Mouse (Mus musculus): Measurements from ENCODE around the gene Zmynd8.
"Not testable (repeated sequence)": the region's sequence is repeated elsewhere in the genome, so short reads cannot be mapped to it uniquely, and the experiment has no call there.

The Zmynd8 gene

GRCm38 (mm10) chr2:165808179-165808975 lies 90.4 kb downstream of the Zmynd8 start:
- no peak for DNase-seq (ENCODE audit: low spot score)

- not testable (repeated sequence) for DNase-seq (ENCODE audit: low spot score)
Observed at GRCm38 (mm10) chr2:165800174-165800573, 98.6 kb downstream of the Zmynd8 start.

- no peak for DNase-seq (ENCODE audit: low spot score)
Observed at GRCm38 (mm10) chr2:165797876-165798275, 100.9 kb downstream of the Zmynd8 start.

DNA sequence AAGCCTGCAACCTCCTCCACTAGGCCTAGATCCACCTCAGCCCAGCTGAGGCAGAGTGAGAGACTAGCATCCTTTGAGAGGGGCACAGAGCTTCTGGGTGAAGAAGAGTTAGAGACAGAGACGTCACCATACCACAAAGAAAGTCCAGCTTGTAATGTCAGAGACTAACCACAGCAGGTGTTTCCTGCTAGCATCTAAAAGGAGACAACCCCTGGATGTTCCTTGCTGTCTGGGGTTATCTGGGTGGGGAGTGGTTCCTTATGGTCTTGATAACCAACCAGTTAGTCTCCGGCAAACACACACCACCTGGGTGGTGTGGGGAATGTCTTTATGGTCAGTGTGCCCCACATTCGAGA lies 105.6 kb downstream of the Zmynd8 start:
- no peak for DNase-seq (ENCODE audit: low spot score)

- DNase-seq (ENCODE audit: low spot score): no peak
Observed at GRCm38 (mm10) chr2:165792431-165793282, 106.2 kb downstream of the Zmynd8 start.

GRCm38 (mm10) chr2:165791657-165792056 lies 107.2 kb downstream of the Zmynd8 start:
- peak; percentile 76 for DNase-seq (ENCODE audit: low spot score)

- DNase-seq (ENCODE audit: low spot score): no peak
Observed at GRCm38 (mm10) chr2:165791026-165791425, 107.8 kb downstream of the Zmynd8 start.

- no peak for DNase-seq (ENCODE audit: low spot score)
Observed at GRCm38 (mm10) chr2:165789667-165790066, 109.1 kb downstream of the Zmynd8 start.

DNA sequence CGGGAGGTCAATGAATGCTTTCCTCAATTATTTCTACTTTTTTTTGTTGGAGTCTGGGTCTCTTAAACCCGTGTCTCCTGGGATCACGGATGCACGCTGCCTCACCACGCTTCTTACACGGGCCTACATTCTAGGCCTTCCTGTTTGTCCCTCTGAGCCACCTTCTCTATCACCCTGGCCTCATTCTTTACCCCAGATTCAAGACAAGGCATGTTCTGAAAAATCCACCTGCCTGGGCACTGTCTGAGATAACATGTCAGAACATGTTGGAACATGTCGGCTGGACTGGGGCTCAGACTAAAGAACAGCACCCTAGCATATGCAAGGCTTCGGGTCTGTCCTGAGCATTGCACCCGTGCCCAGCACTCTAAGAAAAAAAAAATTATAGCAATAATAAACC lies 110.0 kb downstream of the Zmynd8 start:
- DNase-seq (ENCODE audit: low spot score): no peak

GRCm38 (mm10) chr2:165788005-165788404 lies 110.8 kb downstream of the Zmynd8 start:
- no peak for DNase-seq (ENCODE audit: low spot score)

DNA sequence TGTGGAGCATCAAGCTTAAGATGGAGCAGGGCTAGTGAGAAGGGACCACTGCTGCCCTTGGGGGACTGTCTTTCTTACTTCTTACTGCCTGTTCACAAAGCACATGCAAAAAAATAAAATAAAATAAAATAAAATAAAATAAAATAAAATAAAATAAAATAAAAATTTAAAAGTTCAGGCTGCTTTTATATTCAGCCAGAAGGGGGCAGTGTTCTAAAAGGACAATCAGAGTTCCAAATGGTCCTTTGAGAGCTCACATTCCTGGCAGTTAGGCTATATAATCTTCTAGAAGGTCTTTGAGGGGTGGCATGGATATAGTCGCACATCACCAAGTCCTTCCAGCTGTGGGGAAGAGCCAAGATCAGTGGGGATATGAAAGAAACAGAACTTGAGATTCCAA lies 112.3 kb downstream of the Zmynd8 start:
- peak; percentile 55 for DNase-seq (ENCODE audit: low spot score)

GRCm38 (mm10) chr2:165785312-165786036 lies 113.3 kb downstream of the Zmynd8 start:
- DNase-seq (ENCODE audit: low spot score): no peak

GRCm38 (mm10) chr2:165782324-165782723 lies 116.5 kb downstream of the Zmynd8 start:
- peak; percentile 94 for DNase-seq (ENCODE audit: low spot score)

DNA sequence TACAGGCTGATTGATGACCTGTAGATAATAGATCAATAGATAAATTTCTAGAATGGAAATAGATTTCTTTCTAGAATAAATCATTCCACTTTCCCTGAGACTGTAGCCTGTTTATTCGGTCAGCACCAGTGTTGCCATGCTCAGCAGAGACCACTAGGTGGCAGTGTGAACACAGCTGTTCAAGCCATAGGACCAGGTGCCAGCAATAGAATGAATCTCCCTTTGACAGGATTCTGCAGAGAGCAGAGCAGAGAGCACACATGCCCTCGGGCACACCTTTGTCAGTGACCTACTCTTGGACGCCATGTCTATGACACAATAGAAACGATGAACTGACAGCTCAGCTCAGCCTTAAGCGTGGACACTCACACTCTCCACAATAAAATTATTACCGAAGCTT lies 119.9 kb downstream of the Zmynd8 start:
- peak; percentile 96 for DNase-seq (ENCODE audit: low spot score)

DNA sequence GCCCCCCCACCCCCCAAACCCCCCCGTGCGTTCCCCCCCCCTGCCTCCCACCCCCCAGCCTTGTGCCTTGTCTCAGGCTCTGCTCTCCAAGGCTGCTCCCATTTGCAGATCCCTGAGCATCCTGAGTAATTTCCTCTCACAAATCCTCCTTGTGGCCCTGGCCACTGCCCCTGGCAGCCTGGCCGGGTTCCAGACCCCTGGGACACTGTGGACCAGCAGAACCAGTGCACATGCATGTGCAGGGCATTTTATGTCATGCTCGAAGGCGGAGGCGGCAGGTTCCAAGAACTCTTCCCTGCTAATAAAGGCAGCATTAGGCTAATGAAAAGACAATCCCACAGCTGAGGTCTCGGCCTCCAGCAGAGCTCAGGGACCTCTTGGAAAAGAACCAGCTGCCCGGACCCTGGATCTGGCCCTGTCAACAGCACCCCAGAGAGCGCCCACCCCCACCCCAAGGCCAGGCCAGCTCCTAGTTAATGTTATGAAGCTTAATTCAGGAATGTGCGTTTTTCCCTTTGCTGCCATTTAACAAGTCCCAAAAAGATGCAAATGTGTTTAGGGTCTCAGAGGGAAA lies 129.4 kb downstream of the Zmynd8 start:
- no peak for DNase-seq (ENCODE audit: low spot score)

DNA sequence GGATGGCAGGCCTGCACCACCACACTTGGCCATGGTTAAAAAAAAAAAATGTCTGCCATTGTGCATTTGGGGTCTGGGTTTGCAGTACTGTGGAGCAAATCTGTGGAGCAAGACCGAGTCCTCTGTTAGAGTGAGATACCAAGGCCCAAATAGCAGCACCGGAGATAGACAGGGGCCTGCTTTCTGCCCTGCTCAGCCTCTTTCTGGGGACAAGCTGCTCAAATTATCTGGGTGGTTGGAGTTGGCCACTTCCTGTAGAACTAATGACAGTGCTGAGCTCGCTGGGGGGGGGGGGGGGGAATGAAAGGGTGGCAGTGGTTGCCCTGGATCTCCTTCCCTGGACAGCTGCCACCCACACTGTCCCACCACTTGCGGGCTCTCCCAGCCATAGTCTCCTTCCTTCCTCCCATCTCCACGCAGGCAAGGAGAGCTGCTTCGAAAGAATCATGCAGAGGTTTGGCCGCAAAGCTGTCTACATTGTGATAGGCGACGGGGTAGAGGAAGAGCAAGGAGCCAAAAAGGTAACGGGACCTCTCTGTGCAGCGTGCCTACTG lies 129.9 kb downstream of the Zmynd8 start:
- DNase-seq (ENCODE audit: low spot score): no peak

DNA sequence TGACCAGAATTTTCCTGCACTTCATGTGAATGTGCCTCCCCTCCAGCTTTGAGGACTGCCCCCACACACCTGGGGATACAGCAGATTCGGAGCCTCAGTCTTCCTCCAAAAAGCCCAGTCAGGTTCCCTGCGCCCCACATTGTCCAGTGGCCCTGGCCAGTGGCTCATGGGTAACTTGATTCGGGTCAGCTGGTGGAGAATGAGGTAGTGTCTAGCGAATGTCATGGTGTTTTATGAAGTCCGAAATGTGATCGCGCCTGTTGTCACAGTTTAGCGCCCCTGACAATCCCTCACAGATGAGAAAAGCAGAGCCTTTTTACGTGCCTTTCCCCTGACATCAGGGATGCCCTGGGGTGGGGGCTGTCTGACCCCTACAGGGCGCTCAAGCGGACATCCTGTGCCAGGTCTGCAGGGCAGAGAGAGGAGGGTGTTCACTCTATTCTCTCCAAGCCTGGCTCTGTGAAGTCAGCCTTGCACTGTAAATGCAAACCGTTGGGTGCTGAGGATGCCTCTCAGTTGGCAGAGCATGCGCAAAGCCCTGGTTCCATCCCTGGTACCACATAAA lies 139.3 kb downstream of the Zmynd8 start:
- DNase-seq (ENCODE audit: low spot score): no peak

DNA sequence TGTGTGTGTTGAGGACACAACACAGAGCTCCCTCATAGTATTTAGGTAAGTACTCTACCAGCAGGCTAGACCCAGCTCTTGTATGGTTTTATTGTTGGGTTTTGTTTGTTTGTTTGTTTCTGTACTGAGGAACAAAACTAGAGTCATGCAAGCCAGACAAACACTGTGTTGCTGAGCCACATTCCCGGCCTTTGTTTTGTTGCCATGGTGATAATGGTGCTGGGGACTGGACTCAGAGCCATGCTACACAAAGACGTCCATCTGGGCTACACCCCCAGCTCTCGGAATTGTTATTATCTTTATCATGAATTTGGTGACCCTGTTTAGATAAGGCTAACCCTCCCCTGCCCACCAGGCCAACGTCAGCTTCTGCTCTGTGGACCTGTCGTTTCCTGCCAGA lies 140.3 kb downstream of the Zmynd8 start:
- peak; percentile 74 for DNase-seq (ENCODE audit: low spot score)

GRCm38 (mm10) chr2:165757799-165758198 lies 141.0 kb downstream of the Zmynd8 start:
- DNase-seq (ENCODE audit: low spot score): peak; percentile 68

DNA sequence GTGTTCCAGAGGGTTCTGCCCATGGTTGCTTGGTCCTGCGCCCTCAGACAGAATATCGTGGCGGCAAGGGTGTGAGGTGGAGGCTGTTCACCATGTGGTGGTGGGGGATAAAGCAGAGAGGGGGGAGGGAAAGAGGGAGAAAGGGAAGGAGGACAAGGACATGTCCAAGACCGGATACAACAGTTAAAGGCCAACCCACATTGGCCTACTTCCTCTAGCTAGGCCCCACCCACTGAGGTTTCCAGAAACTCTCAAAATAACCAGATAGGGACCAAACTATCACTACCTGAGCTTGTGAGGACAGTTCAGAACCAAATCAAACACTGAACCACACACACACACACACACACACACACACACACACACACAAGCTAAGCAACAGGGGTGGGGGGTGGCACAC lies 146.1 kb downstream of the Zmynd8 start:
- no peak for DNase-seq (ENCODE audit: low spot score)

GRCm38 (mm10) chr2:165751068-165751467 lies 147.7 kb downstream of the Zmynd8 start:
- DNase-seq (ENCODE audit: low spot score): no peak

- no peak for DNase-seq (ENCODE audit: low spot score)
Observed at GRCm38 (mm10) chr2:165748426-165748825, 150.4 kb downstream of the Zmynd8 start.
